Mouse (Mus musculus) hindbrain, embryonic 11.5 days (tissue): ENCODE results near the gene Gm20721. TPM values are rescaled to one million over a fixed set of nuclear protein-coding genes. Genes with fewer than 3 reads are reported as not detected.

ENCODE experiments used
- ATAC-seq: fragments of 200-750 bp; cut with Nextera tagmentation; 2 replicates; pipeline ENCODE4 v1.8.0; 2017; ENCODE audit warnings: mild to moderate bottlenecking, moderate TSS enrichment, moderate library complexity; ENCODE audit not compliant: low FRiP score
- DNase-seq: peaks from one replicate; pipeline ENCODE4 v3.0.0-alpha.2; 2015; ENCODE audit warnings: low spot score
- H3K27ac ChIP-seq: fragments of 300-500 bp; sonication (generic); 2 replicates; pipeline ENCODE4 v1.5.1; 2014; ENCODE audit warnings: mild to moderate bottlenecking, low read depth, low read length
- H3K27me3 ChIP-seq: fragments of 300-500 bp; sonication (generic); 2 replicates; pipeline ENCODE4 v1.6.1; 2014; ENCODE audit warnings: mild to moderate bottlenecking, low read length, moderate library complexity, mixed read lengths; ENCODE audit not compliant: control insufficient read depth, insufficient read depth
- H3K36me3 ChIP-seq: fragments of 300-500 bp; sonication (generic); 2 replicates; pipeline ENCODE4 v1.6.1; 2014; ENCODE audit warnings: mild to moderate bottlenecking, low read length, moderate library complexity, mixed read lengths; ENCODE audit not compliant: control insufficient read depth, insufficient read depth
- H3K4me1 ChIP-seq: fragments of 300-500 bp; sonication (generic); replicated peaks from 2 replicates; pipeline ENCODE4 v1.6.1; 2014; ENCODE audit warnings: low read length, mixed read lengths; ENCODE audit not compliant: control insufficient read depth, insufficient read depth
- H3K4me2 ChIP-seq: fragments of 300-500 bp; sonication (generic); replicated peaks from 2 replicates; pipeline ENCODE4 v1.6.1; 2014; ENCODE audit warnings: mild to moderate bottlenecking, low read depth, low read length
- H3K4me3 ChIP-seq: fragments of 300-500 bp; sonication (generic); 2 replicates; pipeline ENCODE4 v1.5.1; 2014; ENCODE audit warnings: low read depth, low read length
- H3K9ac ChIP-seq: fragments of 300-500 bp; sonication (generic); 2 replicates; pipeline ENCODE4 v1.6.1; 2014; ENCODE audit warnings: low read depth, low read length
- H3K9me3 ChIP-seq: fragments of 300-500 bp; sonication (generic); 2 replicates; pipeline ENCODE4 v1.6.1; 2016; ENCODE audit warnings: low read length; ENCODE audit not compliant: control insufficient read depth
- WGBS: fragments of 180-500 bp; shearing (Covaris S2); extraction: QIAGEN DNeasy Blood & Tissue Kit; methylation state at CpG from one replicate; pipeline ENCODE4 v1.1.7; 2014; 5-methylcytosine and 5-hydroxymethylcytosine counted together
- polyA plus RNA-seq: library from polyadenylated mRNA; unstranded; fragments of >200 nt; fragmentation: Nextera tagmentation; extraction: Ambion mirVana; gene quantifications from 2 replicates; pipeline ENCODE4 v1.2.1, GENCODE M21; 2014

Gene Gm20721
- polyA plus RNA-seq, 1 experiment from 2014 or later = 22.8 TPM

DNA sequence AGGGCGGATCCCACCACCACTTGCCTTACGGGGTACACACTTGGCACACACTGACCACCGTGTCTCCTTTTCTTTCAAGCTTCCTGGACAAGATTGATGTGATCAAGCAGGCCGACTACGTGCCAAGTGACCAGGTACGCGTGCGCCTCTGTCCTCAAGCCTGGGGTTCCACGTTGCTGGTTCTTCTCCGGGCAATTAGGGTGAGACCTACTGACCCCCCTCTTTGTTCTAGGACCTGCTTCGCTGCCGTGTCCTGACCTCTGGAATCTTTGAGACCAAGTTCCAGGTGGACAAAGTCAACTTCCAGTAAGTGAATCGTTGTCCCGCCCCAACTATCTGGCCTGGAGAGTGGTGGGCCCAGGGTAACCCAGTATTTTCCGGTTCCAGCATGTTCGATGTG lies 1.5 kb downstream of the Gm20721 start:
- Histone ChIP-seq H3K27me3 (no peaks in the 10 kb centered on the region), H3K27ac (no peak overlapping the region), H3K9me3 (no peaks in the 10 kb centered on the region), H3K36me3 (peaks cover 21% of the 10 kb centered on the region), H3K9ac (no peak overlapping the region), H3K4me3 (no peak overlapping the region), H3K4me1 (no peaks in the 10 kb centered on the region; the same call in 1 of the 2 replicates), H3K4me2 (no peak overlapping the region)
- DNase-seq (no peak), ATAC-seq (no peak)
- 94% methylated on average over 16 of the region's 16 CpGs for WGBS

DNA sequence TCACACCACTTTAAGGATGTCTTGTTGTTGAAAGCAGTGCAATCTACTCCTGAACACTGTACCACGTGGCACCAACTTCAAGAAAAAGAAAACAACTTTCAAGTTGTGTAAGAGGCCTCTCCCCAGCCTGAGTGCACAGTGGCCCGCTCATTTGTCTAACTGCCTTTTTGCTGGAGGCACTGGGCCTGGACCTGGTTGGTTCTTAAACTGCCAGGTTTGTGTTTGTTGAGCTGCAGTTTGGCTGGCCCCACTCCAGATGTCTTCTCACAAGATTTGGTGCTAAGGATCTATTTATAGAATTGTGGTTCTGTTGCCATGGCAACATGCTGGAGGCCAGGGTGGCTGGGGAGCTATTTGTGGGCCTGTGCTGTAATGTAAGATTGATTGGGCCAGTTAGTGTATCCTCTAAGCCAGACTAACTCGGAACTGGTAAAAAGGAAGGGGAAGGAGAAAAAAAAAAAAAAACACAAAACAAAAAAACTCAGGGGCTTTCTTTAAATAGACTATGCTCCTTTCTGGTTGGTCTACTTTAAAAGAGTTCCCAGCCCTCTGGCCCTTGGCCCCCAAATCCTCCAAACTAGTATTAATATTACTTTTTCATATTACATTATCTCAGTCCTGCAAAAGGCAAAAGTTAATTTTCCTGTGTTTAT lies 2.4 kb downstream of the Gm20721 start:
- Histone ChIP-seq H3K36me3 (peaks cover 21% of the 10 kb centered on the region), H3K27me3 (no peaks in the 10 kb centered on the region), H3K9me3 (no peaks in the 10 kb centered on the region), H3K4me2 (no peak overlapping the region), H3K4me1 (no peaks in the 10 kb centered on the region; the same call in 1 of the 2 replicates), H3K9ac (no peak overlapping the region), H3K27ac (no peak overlapping the region), H3K4me3 (no peak overlapping the region)
- WGBS = 53% methylated on average over 3 of the region's 3 CpGs
- DNase-seq = peak; percentile 63
- peak; percentile 41; the same call in 1 of the 2 replicates for ATAC-seq

DNA sequence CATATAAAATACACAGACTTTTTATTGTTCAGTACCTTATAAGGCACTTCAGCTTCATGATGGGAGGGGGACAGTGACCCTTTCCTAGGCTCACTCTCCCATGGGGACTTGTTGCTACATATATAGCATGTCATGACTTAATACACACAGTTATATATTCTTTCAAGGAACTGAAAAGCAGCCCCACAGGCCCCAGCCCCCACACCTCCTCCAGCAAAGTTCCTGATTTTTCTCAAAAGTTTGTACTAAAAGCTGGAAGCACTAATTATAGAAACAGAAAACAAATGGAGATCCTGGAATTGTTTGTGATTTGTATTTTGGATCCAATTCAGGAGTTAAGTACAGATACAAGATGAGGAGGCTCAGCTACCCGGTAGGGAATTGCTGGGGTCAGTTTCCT lies 2.9 kb downstream of the Gm20721 start:
- Histone ChIP-seq H3K9ac (no peak overlapping the region), H3K9me3 (no peaks in the 10 kb centered on the region), H3K27me3 (no peaks in the 10 kb centered on the region), H3K36me3 (peaks cover 21% of the 10 kb centered on the region), H3K4me2 (no peak overlapping the region), H3K27ac (no peak overlapping the region), H3K4me3 (no peak overlapping the region), H3K4me1 (no peaks in the 10 kb centered on the region; the same call in 1 of the 2 replicates)
- no peak for ATAC-seq
- DNase-seq = no peak
- WGBS = 60% methylated on average over 1 of the region's 1 CpGs

DNA sequence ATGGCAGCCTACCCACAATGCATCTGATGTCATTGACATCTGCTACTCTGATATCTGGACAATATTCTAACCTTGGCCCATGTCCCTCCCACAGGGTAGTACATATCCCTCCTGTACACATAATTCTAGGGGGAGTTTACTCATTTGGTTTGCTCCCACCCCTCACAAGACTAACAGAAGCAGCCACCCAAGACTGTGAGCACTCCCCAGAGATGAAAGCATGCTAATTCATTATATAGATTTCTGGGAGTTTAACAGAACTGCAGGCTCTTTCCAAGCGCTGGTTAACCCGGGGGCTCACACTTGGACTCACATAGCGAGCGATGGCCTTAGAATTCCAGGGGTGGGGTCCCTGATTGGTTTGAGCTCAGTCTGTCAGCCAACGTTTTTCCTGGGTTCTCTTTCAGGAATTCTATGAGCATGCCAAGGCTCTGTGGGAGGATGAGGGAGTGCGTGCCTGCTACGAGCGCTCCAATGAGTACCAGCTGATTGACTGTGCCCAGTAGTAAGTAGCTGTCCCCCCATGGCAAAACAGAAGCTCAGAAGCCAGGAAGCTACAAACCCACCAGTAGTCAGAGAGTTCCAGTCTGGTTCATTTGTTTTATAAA lies 3.6 kb downstream of the Gm20721 start:
- H3K27me3 ChIP-seq = no peaks in the 10 kb centered on the region
- no peak overlapping the region for H3K27ac ChIP-seq
- H3K9ac ChIP-seq = no peak overlapping the region
- DNase-seq (no peak), ATAC-seq (no peak)
- no peak overlapping the region for H3K4me3 ChIP-seq
- no peaks in the 10 kb centered on the region; the same call in 1 of the 2 replicates for H3K4me1 ChIP-seq
- WGBS = 74% methylated on average over 8 of the region's 8 CpGs
- H3K36me3 ChIP-seq = peaks cover 21% of the 10 kb centered on the region
- H3K4me2 ChIP-seq = no peak overlapping the region
- H3K9me3 ChIP-seq = no peaks in the 10 kb centered on the region

DNA sequence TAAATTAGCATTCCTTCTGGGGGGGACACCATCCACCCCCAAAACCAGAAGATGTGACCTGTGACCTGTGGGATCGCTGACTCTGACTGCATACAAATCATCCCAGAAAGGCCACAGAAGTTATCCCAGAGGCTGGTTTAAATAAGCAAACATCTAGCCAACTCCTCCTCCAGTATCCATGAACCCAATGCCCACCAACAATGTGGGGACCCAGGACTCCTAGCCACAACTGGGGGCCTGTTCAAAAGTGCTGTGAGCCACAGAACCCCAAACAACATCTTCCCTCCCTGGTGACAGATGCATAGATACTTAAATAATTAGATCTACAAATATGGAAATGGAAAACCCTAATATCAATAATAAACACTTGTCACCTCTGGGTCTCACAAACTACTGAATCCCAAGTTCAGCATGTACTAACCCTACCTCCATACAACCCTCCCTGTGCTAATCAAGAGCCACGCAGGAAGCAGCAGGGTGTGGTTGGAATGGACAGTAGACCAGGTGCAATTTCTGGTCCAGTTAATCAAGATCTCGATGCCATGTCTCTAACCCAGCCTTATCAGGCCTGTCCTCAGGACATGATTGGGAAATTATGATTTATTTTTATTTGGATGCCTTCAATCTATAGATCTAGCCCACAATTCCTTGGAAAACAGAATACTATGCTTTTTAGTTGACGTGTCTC lies 5.5 kb downstream of the Gm20721 start:
- H3K4me2 ChIP-seq = no peak overlapping the region
- H3K4me1 ChIP-seq = peaks cover 2% of the 10 kb centered on the region; the same call in 1 of the 2 replicates
- no peak overlapping the region for H3K9ac ChIP-seq
- no peak for DNase-seq
- no peak overlapping the region for H3K27ac ChIP-seq
- H3K4me3 ChIP-seq = no peak overlapping the region
- H3K36me3 ChIP-seq = peaks cover 12% of the 10 kb centered on the region
- 89% methylated on average over 4 of the region's 4 CpGs for WGBS
- H3K9me3 ChIP-seq = no peaks in the 10 kb centered on the region
- ATAC-seq = no peak
- H3K27me3 ChIP-seq = no peaks in the 10 kb centered on the region

DNA sequence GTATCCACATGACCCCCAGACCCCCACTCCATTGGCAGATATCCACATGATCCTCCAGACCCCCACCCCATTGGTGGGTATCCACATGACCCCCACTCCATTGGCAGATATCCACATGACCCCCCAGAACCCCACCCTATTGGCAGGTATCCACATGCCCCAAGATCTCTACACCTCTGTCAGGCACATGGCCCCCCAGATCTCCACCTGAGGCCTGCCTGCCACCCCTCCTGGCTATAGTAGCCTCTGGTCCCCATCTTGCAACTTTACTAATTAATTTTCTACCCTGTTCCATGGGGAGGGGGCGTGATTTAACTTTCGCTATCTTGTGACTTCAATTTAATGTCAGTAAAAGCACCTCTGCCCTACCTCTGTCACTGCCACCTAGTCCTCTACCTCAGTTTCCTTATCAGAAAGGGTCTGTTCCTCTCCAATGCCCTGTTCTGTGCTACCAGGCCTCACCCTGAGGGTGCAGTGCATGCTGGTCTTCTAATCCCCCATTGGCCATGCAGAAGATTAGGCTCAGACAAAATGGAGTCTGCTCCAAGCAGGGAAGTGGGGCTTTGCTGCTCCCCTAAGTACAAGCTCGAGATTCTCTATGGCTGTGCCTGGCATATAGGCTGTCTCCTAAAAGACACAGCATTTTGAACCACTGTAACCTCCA lies 6.2 kb downstream of the Gm20721 start:
- Histone ChIP-seq H3K27ac (no peak overlapping the region), H3K9me3 (no peaks in the 10 kb centered on the region), H3K4me3 (no peak overlapping the region), H3K4me1 (peaks cover 2% of the 10 kb centered on the region; the same call in 1 of the 2 replicates), H3K4me2 (no peak overlapping the region), H3K9ac (no peak overlapping the region), H3K27me3 (no peaks in the 10 kb centered on the region), H3K36me3 (peaks cover 6% of the 10 kb centered on the region)
- ATAC-seq (peak; percentile 23; the same call in 1 of the 2 replicates), DNase-seq (no peak)
- WGBS = 90% methylated on average over 3 of the region's 3 CpGs

DNA sequence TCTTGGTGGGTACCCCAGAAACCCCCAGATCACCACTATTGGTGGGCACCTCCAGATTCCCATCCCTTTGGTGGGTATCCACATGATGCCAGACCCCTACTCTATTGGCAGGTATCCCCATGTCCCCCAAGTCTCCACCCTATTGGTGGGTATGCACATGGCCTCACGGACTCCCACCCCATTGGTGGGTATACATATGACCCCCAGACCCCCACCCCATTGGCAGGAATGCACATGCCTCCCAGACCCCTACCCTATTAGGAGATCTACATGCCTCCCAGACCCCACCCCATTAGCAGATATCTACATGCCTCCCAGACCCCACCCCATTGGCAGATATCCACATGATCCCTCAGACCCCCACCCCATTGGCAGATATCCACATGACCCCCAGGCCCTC lies 6.8 kb downstream of the Gm20721 start:
- no peak overlapping the region for H3K4me3 ChIP-seq
- H3K27me3 ChIP-seq = no peaks in the 10 kb centered on the region
- no peak for DNase-seq
- H3K36me3 ChIP-seq = 0 out of 2 replicates have a peak, but pooled peaks cover 1% of the 10 kb centered on the region
- peaks cover 2% of the 10 kb centered on the region; the same call in 1 of the 2 replicates for H3K4me1 ChIP-seq
- H3K9me3 ChIP-seq = no peaks in the 10 kb centered on the region
- no peak overlapping the region for H3K4me2 ChIP-seq
- 100% methylated on average over 1 of the region's 1 CpGs for WGBS
- peak; percentile 23 for ATAC-seq
- H3K27ac ChIP-seq = no peak overlapping the region
- H3K9ac ChIP-seq = no peak overlapping the region

DNA sequence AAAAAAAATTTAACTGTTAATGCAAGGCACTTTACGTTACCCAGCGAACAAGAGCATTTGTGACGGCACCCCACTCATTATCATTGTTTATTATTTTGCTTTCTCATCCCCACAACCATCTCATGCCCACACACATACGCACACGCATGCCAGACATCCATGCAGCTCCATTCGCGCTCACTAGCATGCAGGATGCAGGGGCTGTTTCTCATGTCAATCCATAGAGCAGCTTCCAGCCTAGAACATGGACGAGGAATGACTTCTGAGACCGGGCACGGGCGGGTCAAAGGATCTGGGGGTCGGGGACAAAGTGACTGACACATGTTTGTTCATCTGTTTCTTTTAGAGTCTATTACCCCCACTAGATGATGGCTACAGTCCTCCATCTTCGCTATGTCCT lies 9.2 kb downstream of the Gm20721 start:
- ATAC-seq = no peak
- Histone ChIP-seq H3K9ac (no peak overlapping the region), H3K36me3 (no peaks in the 10 kb centered on the region), H3K27ac (no peak overlapping the region), H3K4me3 (no peak overlapping the region; the same call in 1 of the 2 replicates), H3K27me3 (no peaks in the 10 kb centered on the region), H3K9me3 (no peaks in the 10 kb centered on the region), H3K4me2 (no peak overlapping the region), H3K4me1 (peaks cover 4% of the 10 kb centered on the region; the same call in 1 of the 2 replicates)
- no peak for DNase-seq
- WGBS = 89% methylated on average over 13 of the region's 13 CpGs
